Mouse (Mus musculus): Measurements from ENCODE around the gene Gse1.

Gse1 gene

GRCm38 (mm10) chr8:120512326-120512725 is 284.1 kb downstream of the Gse1 start:
- in situ Hi-C loops (cut with MseI, MboI): no loop called here

DNA sequence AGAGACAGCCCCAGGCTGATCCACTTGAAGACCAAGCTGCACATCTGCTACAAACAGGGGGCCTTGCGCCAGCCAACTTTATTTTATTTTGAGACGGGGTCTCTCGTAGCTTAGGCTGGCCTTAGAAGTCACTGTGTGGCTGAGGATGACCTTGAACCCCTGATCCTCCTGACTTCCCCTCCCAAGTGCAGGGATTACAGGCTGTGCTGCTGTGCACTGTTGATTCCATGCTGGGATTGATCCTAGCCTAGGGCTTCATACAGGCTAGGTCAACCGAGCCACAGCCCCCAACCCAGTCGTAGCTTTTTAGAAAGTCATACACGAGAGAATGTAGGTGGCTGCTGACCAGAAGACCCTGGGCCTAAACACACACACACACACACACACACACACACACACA is 284.9 kb downstream of the Gse1 start:
- in situ Hi-C loops (cut with MseI, MboI): no loop called here

GRCm38 (mm10) chr8:120513638-120514461 is 285.6 kb downstream of the Gse1 start:
- in situ Hi-C loops (cut with MseI, MboI): no loop called here

DNA sequence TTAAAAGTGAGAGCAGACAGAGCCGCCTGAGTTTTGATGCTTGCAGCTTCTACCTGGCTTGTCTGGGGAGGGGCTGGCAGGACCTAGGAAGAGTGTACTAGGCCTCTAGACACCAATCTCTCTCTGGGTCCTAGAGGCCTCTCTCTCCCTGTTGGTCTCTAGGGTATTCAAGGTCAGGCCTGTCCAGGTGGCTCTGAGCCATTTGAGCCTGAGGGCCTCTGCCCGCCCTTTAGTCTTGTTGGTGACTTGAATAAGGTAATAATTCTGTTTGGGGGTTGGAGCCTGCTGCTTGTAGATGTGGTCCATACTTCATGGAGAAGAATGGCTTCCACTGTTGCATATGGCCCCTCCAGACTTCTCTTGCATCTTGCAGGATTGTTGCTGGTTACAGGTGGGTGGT is 287.0 kb downstream of the Gse1 start:
- in situ Hi-C loops (cut with MseI, MboI): no loop called here

DNA sequence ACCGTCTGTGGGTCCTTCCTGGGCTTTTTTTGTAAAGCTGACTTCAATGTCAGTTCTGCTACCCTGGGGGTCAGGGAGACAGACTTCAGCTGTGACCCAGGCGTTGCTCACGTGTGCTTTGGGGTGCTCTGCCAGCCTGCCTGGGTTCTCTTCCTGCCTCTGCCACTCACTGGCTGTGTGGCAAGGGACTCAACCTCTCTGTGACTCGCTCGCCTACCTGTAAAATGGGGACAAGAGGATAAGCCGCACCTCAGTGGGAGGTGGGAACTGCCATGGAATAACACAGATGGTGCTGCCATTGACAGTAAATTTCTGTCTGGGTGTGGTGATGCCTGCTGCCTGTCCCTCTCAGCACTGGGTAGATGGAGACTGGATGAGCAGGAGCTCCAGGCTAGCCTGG is 287.4 kb downstream of the Gse1 start:
- in situ Hi-C loops (cut with MseI, MboI): no loop called here

- in situ Hi-C loops (cut with MseI, MboI): no loop called here
Observed at GRCm38 (mm10) chr8:120516182-120516755, 288.0 kb downstream of the Gse1 start.

DNA sequence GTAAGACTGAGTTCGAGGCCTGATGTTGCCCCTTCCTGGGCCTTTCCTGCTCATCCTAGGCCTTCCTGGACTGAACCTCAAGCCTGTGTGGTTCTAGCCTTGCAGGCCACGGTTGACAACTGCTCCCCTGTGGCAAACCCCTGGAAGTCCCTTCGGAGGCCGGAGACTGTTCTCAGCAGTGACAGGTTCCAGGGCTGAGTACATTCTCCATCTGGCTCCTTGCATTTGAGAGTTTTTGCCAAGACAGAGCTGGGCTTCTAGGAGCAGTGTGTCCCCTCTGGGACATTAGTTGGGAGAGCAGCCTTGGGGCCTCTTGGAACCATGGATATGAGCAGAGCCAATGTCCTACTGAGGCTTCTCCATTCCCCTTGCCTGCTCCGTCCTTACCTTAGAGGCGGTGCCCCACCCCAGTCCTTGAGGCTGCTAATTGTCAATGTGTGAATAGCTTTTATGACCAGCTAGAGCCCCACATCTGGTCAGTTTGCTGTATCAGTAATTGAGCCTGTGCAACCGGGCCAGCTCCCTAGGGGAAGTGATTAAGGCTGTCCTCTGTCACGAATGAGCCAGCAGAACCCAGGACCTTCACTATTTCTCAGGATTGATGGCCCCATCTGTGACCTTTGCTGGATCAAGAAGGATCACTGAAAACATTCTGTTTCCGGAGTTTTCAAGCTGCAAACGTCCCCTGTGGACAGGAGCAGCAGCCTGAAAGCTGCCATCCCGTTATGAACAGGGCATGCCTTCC is 289.6 kb downstream of the Gse1 start:
- in situ Hi-C loops (cut with MseI, MboI): no loop called here

DNA sequence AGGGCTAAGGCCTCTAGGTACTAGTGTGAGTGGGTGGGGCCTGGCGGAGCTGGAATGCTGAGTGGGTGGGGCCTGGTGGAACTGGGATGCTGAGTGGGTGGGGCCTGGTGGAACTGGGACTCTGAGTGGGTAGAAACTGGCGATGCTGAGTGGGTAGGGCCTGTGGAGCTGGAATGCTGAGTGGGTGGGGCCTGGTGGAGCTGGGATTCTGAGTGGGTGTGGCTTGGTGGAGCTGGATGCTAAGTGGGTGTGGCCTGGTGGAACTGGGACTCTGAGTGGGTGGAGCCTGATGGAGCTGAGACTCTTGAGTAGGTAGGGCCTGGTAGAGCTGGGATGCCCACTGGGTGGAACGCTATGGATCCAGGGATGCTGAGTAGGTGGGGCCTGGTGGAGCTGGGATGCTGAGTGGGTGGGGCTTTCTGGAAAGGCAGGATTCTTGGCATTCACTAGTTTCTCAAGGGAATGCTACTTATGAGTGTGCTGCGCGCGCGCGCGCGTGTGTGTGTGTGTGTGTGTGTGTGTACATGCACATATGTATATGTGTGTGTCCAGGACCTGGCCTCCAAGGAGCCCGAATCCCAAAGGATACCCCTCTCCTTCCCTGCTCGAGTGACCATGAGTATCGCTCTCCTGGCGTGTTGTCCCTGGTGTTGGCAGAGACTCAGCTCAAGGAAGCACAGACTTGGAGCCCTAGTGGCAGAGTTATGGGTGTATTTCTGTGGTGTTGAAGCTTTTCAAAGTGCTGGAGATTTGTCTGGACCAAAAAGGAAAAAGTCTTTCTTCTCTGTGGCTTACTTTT is 290.7 kb downstream of the Gse1 start:
- in situ Hi-C loops (cut with MseI, MboI): no loop called here

GRCm38 (mm10) chr8:120520287-120520686 is 292.0 kb downstream of the Gse1 start:
- in situ Hi-C loops (cut with MseI, MboI): no loop called here

DNA sequence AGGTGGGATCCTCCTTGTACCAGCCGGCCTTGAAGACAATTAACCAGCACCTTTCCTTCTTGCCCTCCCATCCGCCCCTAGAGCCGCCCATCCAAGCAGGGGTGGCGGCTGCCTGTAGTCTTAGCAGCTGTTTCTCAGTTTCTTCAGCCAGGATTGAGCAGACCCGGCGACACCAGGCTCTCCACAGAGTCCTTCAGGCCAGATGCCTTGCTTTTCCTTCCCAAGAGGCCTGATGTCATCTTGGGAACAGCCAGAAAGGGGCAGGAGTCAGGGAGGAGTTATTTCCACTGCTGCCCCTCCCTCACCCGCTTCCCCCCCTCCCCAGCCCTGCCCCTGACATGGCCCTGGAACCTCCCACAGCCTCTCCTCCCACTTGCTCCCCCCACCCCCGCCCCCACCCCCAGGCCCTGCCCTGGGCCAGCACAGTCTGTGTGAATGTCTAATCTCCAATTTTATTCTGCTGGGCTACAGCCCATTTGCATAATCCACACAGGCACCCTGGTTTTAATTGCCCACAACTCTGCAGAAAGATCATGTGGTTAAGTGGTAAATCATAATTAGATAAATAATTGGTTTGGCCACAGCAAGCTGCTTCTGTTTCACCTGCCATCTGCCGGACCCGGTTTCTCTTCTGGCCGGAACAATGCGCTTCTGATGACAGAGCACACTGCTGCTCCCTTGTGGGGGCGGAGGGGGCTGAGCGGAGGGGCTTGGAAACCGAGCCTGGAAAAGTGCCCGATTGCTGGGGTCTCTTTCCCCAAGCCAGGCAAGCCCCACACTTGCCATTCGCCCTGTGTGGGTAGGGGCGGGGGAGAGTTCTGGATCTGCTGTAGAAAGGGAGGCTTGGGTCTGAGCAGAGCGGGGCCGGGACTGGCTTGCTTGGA is 292.7 kb downstream of the Gse1 start:
- in situ Hi-C loops (cut with MseI, MboI): no loop called here

- in situ Hi-C loops (cut with MseI, MboI): no loop called here
Observed at GRCm38 (mm10) chr8:120521591-120521965, 293.3 kb downstream of the Gse1 start.

DNA sequence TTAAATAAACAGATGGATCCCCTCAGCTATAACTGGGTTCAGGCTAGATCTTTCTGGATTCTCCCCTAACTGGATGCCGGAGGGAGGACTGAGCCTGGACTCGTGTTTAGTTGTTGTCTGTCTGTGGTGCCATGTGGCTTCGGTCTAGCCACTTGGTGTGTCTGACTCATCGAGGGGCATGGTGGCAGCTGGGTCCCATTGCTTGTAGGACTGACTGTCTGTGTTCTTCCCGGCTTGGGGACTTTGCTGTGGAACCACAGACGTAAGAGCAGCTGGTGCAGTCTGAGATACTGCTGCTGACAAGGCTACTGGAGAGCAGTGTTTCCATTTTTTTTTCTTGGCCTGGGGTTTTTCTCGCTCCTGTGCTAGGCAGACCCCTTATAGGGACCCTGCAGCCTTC is 295.4 kb downstream of the Gse1 start:
- in situ Hi-C loops (cut with MseI, MboI): no loop called here

GRCm38 (mm10) chr8:120525135-120525534 is 296.9 kb downstream of the Gse1 start:
- in situ Hi-C loops (cut with MseI, MboI): no loop called here

GRCm38 (mm10) chr8:120525832-120526231 is 297.6 kb downstream of the Gse1 start:
- in situ Hi-C loops (cut with MseI, MboI): no loop called here

- in situ Hi-C loops (cut with MseI, MboI): no loop called here
Observed at GRCm38 (mm10) chr8:120526577-120526976, 298.3 kb downstream of the Gse1 start.

- in situ Hi-C loops (cut with MseI, MboI): no loop called here
Observed at GRCm38 (mm10) chr8:120528332-120528731, 300.1 kb downstream of the Gse1 start.

DNA sequence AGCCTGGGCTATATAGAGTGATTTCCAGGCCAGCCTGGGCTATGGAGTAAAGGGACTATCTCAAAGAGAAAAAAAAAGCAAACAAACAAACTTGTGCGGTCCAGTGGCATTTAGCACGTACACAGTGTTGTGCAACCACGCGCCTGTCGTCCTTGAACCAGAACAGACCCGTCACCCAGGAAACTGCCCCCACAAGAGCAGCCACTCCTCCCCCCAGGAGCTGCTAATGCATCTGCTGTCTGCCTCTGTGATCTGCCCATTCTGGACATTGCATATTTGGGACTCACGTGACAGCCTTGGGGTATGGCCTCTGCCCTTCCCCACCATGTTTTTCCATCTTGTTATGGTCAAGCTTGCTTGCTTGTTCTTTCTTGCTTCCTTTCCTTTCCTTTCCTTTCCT is 301.0 kb downstream of the Gse1 start:
- in situ Hi-C loops (cut with MseI, MboI): no loop called here

- in situ Hi-C loops (cut with MseI, MboI): no loop called here
Observed at GRCm38 (mm10) chr8:120530954-120531656, 302.8 kb downstream of the Gse1 start.

GRCm38 (mm10) chr8:120531775-120532516 is 303.7 kb downstream of the Gse1 start:
- in situ Hi-C loops (cut with MseI, MboI): no loop called here
